Mouse (Mus musculus) brain, embryonic 18.5 days (tissue): ENCODE data around the gene Sgsm3.
A peak's percentile ranks its signal among the peaks of the same experiment; 100 is the strongest.
"Not testable (repeated sequence)": the region's sequence is repeated elsewhere in the genome, so short reads cannot be mapped to it uniquely, and the experiment has no call there.

Experiments used
- DNase-seq: peaks from one replicate; pipeline ENCODE4 v3.0.0-alpha.2; 2012; ENCODE audit warnings: low read depth, low spot score

The Sgsm3 gene

GRCm38 (mm10) chr15:80977620-80978334, at the start of gene Sgsm3:
Sgsm3 (plus strand) TSS chr15:80977765.
- peak; percentile 60 for DNase-seq

GRCm38 (mm10) chr15:80928811-80929355, 48.7 kb upstream of the Sgsm3 start:
- DNase-seq = no peak

- no peak for DNase-seq
These were observed 47.5 kb upstream of the Sgsm3 start for GRCm38 (mm10) chr15:80930048-80930571.

GRCm38 (mm10) chr15:80930676-80931320, 46.8 kb upstream of the Sgsm3 start:
- DNase-seq = not testable (repeated sequence)

- no peak for DNase-seq
These were observed 46.1 kb upstream of the Sgsm3 start for GRCm38 (mm10) chr15:80931345-80931960.

- DNase-seq = no peak
These were observed 42.7 kb upstream of the Sgsm3 start for GRCm38 (mm10) chr15:80934841-80935240.

- DNase-seq = no peak
These were observed 40.9 kb upstream of the Sgsm3 start for GRCm38 (mm10) chr15:80936686-80937085.

- DNase-seq = no peak
These were observed 39.0 kb upstream of the Sgsm3 start for GRCm38 (mm10) chr15:80938615-80939014.

GRCm38 (mm10) chr15:80939401-80939800, 38.2 kb upstream of the Sgsm3 start:
- DNase-seq = no peak

- DNase-seq = no peak
These were observed 36.0 kb upstream of the Sgsm3 start for GRCm38 (mm10) chr15:80941468-80942040.

- DNase-seq = no peak
These were observed 31.7 kb upstream of the Sgsm3 start for GRCm38 (mm10) chr15:80945851-80946250.

GRCm38 (mm10) chr15:80948145-80949135, 29.1 kb upstream of the Sgsm3 start, which contains the start of gene Adsl:
Adsl (plus strand) TSS chr15:80948490.
- peak; percentile 67 for DNase-seq

- no peak for DNase-seq
These were observed 28.1 kb upstream of the Sgsm3 start for GRCm38 (mm10) chr15:80949431-80949830.

GRCm38 (mm10) chr15:80950055-80950454, 27.5 kb upstream of the Sgsm3 start:
- DNase-seq = no peak

GRCm38 (mm10) chr15:80953971-80954370, 23.6 kb upstream of the Sgsm3 start:
- no peak for DNase-seq

- no peak for DNase-seq
These were observed 22.7 kb upstream of the Sgsm3 start for GRCm38 (mm10) chr15:80954861-80955260.

GRCm38 (mm10) chr15:80955836-80956438, 21.6 kb upstream of the Sgsm3 start:
- DNase-seq = no peak

- no peak for DNase-seq
These were observed 8.2 kb upstream of the Sgsm3 start for GRCm38 (mm10) chr15:80969371-80969770.

- DNase-seq = no peak
These were observed 3.3 kb upstream of the Sgsm3 start for GRCm38 (mm10) chr15:80974311-80974710.

- DNase-seq = no peak
These were observed 1.9 kb upstream of the Sgsm3 start for GRCm38 (mm10) chr15:80975666-80976065.
